Mouse (Mus musculus): ENCODE measurements at regions not wholly inside any gene's neighbourhood (a gene's known extent, or its start where the extent isn't known, plus 50 kb on each side); places are given as distances from the start of the nearest gene placed in this dataset.

- DNase-seq (ENCODE audit: low spot score in 2 of 2), result no peak
These were observed 455.8 kb upstream of the Tle4 start for GRCm38 (mm10) chr19:15053582-15054141.

- DNase-seq (ENCODE audit: low spot score in 2 of 2), result no peak
These were observed 454.9 kb upstream of the Tle4 start for GRCm38 (mm10) chr19:15052642-15053239.

- no peak for DNase-seq (ENCODE audit: low spot score in 2 of 2)
These were observed 450.0 kb upstream of the Tle4 start for GRCm38 (mm10) chr19:15047896-15048295.

- DNase-seq (ENCODE audit: low spot score in 2 of 2), result no peak
These were observed 449.5 kb upstream of the Tle4 start for GRCm38 (mm10) chr19:15047306-15047868.

- DNase-seq (ENCODE audit: low spot score in 2 of 2), result peak; percentile 55 to 63
These were observed 437.7 kb upstream of the Tle4 start for GRCm38 (mm10) chr19:15035554-15035953.

- no peak for DNase-seq (ENCODE audit: low spot score in 2 of 2)
These were observed 436.1 kb upstream of the Tle4 start for GRCm38 (mm10) chr19:15033921-15034320.

GRCm38 (mm10) chr19:15033396-15033795 is 435.5 kb upstream of the Tle4 start:
- no peak for DNase-seq (ENCODE audit: low spot score in 2 of 2)

- no peak for DNase-seq (ENCODE audit: low spot score in 2 of 2)
These were observed 434.6 kb upstream of the Tle4 start for GRCm38 (mm10) chr19:15032297-15032947.

- no peak for DNase-seq (ENCODE audit: low spot score in 2 of 2)
These were observed 433.6 kb upstream of the Tle4 start for GRCm38 (mm10) chr19:15031483-15031882.

GRCm38 (mm10) chr19:15003596-15003995 is 405.7 kb upstream of the Tle4 start:
- no peak for DNase-seq (ENCODE audit: low spot score in 2 of 2)

- no peak for DNase-seq (ENCODE audit: low spot score in 2 of 2)
These were observed 395.5 kb upstream of the Tle4 start for GRCm38 (mm10) chr19:14993344-14993743.

GRCm38 (mm10) chr19:14970161-14970560 is 372.3 kb upstream of the Tle4 start:
- DNase-seq (ENCODE audit: low spot score in 2 of 2), result no peak

GRCm38 (mm10) chr19:14968283-14968682 is 370.4 kb upstream of the Tle4 start:
- no peak for DNase-seq (ENCODE audit: low spot score in 2 of 2)

GRCm38 (mm10) chr19:14957727-14958126 is 359.9 kb upstream of the Tle4 start:
- DNase-seq (ENCODE audit: low spot score in 2 of 2), result no peak

- DNase-seq (ENCODE audit: low spot score in 2 of 2), result no peak
These were observed 359.3 kb upstream of the Tle4 start for GRCm38 (mm10) chr19:14957154-14957553.

GRCm38 (mm10) chr19:14956392-14956791 is 358.5 kb upstream of the Tle4 start:
- no peak for DNase-seq (ENCODE audit: low spot score in 2 of 2)

- DNase-seq (ENCODE audit: low spot score in 2 of 2), result no peak
These were observed 358.1 kb upstream of the Tle4 start for GRCm38 (mm10) chr19:14955969-14956368.

GRCm38 (mm10) chr19:14940207-14940952 is 342.5 kb upstream of the Tle4 start:
- no peak for DNase-seq (ENCODE audit: low spot score in 2 of 2)

GRCm38 (mm10) chr19:14922238-14922637 is 324.4 kb upstream of the Tle4 start:
- no peak for DNase-seq (ENCODE audit: low spot score in 2 of 2)

GRCm38 (mm10) chr19:14911056-14911850 is 313.4 kb upstream of the Tle4 start:
- no peak for DNase-seq (ENCODE audit: low spot score in 2 of 2)

GRCm38 (mm10) chr19:14894875-14895274 is 297.0 kb upstream of the Tle4 start:
- DNase-seq (ENCODE audit: low spot score in 2 of 2), result no peak

- no peak for DNase-seq (ENCODE audit: low spot score in 2 of 2)
These were observed 294.5 kb upstream of the Tle4 start for GRCm38 (mm10) chr19:14892390-14892758.

Data from urinary bladder, postnatal 36 days (tissue).